Mouse (Mus musculus) stomach, adult 2 months (tissue): ENCODE results near the gene Sdhaf2. TPM values are rescaled to one million over a fixed set of nuclear protein-coding genes. Genes with fewer than 3 reads are reported as not detected.

Source experiments
- polyA plus RNA-seq: library from polyadenylated mRNA; depleted of rRNA; stranded (reverse); fragments of >200 nt; gene quantifications from 2 replicates; pipeline ENCODE4 v1.2.3, GENCODE M21; 2012; rRNA removed

The Sdhaf2 gene
- polyA plus RNA-seq = 3.5 and 3.6 TPM in 2 replicates

DNA sequence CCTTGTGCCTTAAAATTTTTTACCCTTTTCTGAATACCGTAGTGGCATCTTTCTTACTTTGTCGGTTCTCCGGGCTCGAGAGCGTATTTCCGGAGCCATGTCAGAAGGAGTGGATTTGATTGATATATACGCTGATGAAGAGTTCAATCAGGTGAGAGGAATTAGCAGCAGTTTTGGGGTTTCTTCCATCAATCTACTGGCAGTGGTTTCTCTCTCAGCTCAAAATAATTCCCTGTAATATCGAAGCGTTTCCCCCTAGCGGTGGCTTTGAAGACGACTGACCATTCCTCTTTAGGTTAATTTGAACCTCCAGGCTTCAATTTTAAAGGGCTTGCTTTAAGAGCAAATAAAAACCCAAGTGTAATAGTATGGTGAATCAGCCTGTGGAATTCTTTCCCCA, at the start of gene Sdhaf2:
Sdhaf2 (minus strand) TSS at position 233 of the 400 bp plus-strand sequence.

DNA sequence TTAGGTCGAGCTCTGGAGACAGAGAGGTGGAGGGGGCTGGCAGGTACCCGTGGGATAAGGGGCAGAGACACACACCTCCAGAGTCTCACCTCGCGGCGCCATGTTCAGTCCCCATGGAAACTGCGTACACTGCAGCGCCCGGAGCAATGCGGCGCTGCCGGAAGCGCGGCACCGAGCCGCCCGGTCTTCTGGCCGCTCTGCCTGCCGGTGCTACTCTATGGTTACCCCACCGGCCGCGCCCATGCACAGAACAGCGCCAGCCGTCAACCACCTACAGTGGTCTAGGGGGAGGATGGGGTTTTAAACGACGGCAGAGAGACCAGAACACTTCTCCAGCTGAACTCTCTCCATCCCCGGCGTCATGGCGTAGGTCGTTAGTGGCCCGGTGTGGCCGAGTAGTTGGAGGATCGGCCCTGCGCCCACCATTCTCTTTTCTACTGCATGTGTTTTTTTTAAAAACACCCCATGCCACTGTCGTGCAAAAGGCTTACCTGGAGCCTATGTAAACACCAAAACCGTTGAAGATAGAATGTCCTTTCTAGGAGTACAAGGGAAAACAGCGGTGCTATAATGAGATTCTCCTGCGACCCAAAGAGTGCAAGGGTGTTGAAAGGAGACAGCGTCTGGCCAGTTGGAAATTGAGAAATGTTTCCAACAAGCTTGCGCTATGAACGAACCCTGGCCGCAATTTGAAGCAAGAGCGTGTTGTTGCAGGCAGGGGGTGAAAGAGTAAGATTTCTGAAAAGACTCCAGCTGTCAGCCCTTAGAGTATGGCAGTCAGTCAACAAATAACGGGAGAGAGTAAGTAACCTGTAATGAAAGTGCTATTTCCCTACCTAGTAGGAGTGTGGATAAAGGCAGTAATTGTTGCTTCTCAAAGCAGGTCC, 29.9 kb upstream of the Sdhaf2 start, which contains the start of gene Tmem216:
Tmem216 (minus strand) TSS at position 615 of the 887 bp plus-strand sequence.

DNA sequence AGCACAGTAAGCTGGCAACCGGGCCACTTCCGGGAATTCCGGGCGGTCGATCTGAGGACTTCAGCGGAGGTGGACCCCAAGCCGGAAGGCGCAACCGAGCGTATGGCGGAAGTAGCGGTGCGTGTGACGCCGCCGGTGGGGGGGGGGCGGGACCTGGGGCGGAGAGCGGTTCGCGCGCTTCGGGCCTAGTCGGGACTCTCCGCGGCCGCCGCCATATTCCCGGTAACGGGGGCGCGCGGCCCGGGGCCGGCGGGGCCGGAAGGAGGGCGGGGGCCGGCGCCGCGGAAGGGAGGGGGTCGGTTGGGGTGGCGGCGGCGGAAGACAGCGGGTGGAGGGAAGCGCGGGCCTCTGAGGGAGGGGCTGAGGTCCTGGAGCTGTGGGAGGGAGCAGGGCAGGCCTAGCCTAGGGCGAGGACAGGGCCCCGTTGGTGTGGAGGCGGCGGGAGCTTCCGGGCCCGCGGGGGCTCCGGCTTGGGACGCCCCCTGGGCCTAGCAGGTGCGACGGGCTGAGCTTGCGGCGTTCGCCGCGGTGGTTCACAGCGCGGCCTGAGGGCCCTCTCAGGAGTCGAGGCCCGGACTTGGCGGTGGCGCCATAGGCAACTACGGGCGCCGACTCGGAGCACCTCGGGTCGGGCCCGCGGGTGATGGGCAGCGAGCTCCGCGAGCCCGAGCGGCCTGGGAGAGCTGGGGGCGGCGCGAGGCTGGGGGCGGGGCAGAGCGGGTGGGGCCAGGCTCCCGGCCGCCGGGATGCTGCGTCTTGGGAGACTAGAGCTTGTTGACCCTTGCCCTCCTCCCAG, 638 bp downstream of the Sdhaf2 start, which contains the start of gene Cpsf7:
Cpsf7 (plus strand) TSS at position 161 of the 796 bp plus-strand sequence.

GRCm38 (mm10) chr19:10482703-10483102, 43.2 kb downstream of the Sdhaf2 start, which contains the start of gene Ppp1r32:
Gene Ppp1r32, minus strand, starts transcription at chr19:10482928.

GRCm38 (mm10) chr19:10456752-10457483, 69.0 kb downstream of the Sdhaf2 start, which contains the start of gene Lrrc10b:
Gene Lrrc10b, minus strand, starts transcription at chr19:10457473.

Other genes with a start within 250 kb of the Sdhaf2 start
- gene Dagla, start 221.3 kb downstream of the Sdhaf2 start, polyA plus RNA-seq = 7.9 and 8.8 TPM in 2 replicates
- 4.6 and 5.7 TPM in 2 replicates for gene Syt7, start 137.1 kb downstream of the Sdhaf2 start, polyA plus RNA-seq
- gene Lrrc10b, start 68.7 kb downstream of the Sdhaf2 start, polyA plus RNA-seq = 10.3 and 15.4 TPM in 2 replicates
- gene Ppp1r32, start 43.2 kb downstream of the Sdhaf2 start, polyA plus RNA-seq = 0.17 and 0.18 TPM in 2 replicates
- gene Cpsf7, start 876 bp downstream of the Sdhaf2 start, polyA plus RNA-seq = 8.9 and 10.5 TPM in 2 replicates
- 4.7 and 5.8 TPM in 2 replicates for gene Tmem216, start 30.1 kb upstream of the Sdhaf2 start, polyA plus RNA-seq
- 16.8 and 17.4 TPM in 2 replicates for gene Cyb561a3, start 51.0 kb upstream of the Sdhaf2 start, polyA plus RNA-seq
- gene Tmem138, start 51.2 kb upstream of the Sdhaf2 start, polyA plus RNA-seq = 3.2 and 3.5 TPM in 2 replicates
- 25.3 and 35.1 TPM in 2 replicates for gene Ddb1, start 79.2 kb upstream of the Sdhaf2 start, polyA plus RNA-seq
- gene Tkfc, start 79.5 kb upstream of the Sdhaf2 start, polyA plus RNA-seq = 3.3 and 3.8 TPM in 2 replicates
- 0.05 and 0.08 TPM in 2 replicates for gene Vwce, start 108.1 kb upstream of the Sdhaf2 start, polyA plus RNA-seq
- gene Pga5, start 151.9 kb upstream of the Sdhaf2 start, polyA plus RNA-seq = 87.4 and 147 TPM in 2 replicates
- gene Vps37c, start 162.6 kb upstream of the Sdhaf2 start, polyA plus RNA-seq = 21.5 and 23.0 TPM in 2 replicates
- gene Cd5, start 212.9 kb upstream of the Sdhaf2 start, polyA plus RNA-seq = 0.45 and 0.65 TPM in 2 replicates